Mouse (Mus musculus) adrenal gland, postnatal 4 days (tissue): Measurements from ENCODE around the gene Angel1. TPM values are rescaled to one million over a fixed set of nuclear protein-coding genes. Genes with fewer than 3 reads are reported as not detected.
A peak's percentile ranks its signal among the peaks of the same experiment; 100 is the strongest.

Source experiments
- DNase-seq, 2 experiments: peaks; one replicate each; pipeline ENCODE4 v3.0.0; 2021 to 2022; ENCODE audit warnings: low spot score in 2 of 2, mixed read lengths in 2 of 2
- total RNA-seq, 2 experiments: library from RNA; stranded (reverse); gene quantifications; 2 replicates each; pipeline ENCODE4 v1.2.3; 2021

Gene Angel1
- total RNA-seq, 2 experiments from 2014 or later = 4.4 to 4.6 TPM

DNA sequence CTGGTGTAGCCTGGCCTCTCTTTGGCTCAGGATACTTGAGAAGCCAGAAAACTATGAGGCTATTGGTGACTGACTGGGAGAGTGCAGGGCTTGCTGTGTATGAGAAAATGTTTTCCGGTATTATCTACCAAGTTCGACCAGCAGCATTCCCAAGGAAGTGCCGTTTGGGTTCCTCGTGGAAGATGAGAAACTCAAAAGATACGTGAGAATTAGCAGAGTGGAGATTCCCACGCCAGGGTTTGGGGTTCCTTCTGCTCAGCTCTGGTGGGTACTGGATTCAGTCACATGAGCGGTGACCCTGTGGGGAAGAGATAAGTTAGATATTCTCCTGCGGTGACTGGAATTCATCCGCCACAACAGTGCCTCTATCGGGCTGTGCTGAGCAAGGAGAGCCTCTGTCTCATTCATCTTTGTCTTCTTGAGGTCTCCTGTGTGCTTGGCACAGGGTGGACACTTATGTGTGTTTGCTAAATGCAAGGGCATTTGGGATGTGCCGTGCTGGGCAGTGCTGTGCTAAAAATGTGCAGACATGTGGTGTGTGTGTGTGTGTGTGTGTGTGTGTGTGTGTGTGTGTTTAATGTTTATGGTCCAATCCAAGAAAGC lies 45.6 kb downstream of the Angel1 start:
- no peak for DNase-seq

DNA sequence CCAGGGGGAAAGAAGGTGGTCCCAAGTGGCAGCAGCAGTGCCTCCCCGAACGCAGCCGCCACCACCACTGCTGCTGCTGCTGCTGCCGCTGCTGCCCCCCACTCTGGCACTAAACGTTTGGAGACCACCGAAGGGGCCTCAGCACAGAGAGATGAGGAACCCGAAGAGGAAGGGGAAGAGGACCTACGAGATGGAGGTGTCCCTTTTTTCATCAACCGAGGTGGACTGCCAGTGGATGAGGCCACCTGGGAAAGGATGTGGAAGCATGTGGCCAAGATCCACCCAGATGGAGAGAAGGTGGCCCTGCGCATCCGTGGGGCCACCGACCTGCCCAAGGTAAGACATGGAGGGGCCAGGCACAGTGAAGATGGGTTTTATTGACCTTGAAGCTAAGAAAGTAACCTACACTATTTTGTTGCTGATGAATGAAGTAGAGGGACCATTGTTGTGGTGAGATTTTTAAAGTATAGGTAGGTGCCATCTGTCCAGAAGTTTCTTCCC lies 46.2 kb downstream of the Angel1 start:
- DNase-seq = no peak

DNA sequence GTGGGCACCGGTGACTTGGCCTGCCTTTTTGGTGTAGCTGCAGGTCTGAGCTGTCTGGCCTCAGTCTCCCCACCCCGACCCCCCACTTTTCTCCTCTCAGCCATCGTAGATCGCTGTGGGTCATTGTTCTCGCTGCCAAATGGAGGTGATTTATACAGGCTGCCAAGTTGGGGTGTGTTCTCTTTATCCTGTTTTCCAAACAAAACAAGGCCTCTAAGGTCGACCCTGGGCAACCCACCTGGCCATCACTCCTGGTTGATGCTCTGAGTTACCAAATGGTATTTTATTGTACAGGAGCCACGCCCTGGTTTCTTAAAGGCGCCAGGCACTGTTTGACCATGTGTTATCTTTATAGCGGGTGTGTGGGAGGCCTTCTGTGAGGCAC lies 46.7 kb downstream of the Angel1 start:
- DNase-seq = no peak

GRCm38 (mm10) chr12:86678591-86679545 lies 47.4 kb downstream of the Angel1 start, which contains the start of gene Vash1:
Gene Vash1 (plus strand): TSS chr12:86678700.
- DNase-seq = peak; percentile 32 to 38

DNA sequence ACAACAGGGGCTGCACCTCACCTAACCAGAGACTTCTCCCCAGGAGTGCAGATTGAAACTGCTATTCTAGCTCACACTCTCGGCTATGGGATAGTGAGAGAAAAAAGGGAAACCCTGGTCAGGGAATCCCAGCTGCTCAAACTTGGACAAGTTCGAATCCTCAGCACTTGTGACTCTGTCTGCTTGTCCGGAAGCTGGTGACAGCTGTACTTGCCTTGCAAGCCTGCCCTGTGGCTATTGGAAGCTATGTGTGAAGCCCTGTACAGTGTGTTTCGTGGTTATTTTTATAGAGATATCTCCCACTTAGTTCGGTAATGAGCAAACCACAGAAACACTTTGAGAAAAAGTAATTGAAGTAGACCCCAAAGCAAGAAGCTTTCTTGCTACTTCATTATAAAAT lies 53.8 kb downstream of the Angel1 start:
- no peak for DNase-seq

DNA sequence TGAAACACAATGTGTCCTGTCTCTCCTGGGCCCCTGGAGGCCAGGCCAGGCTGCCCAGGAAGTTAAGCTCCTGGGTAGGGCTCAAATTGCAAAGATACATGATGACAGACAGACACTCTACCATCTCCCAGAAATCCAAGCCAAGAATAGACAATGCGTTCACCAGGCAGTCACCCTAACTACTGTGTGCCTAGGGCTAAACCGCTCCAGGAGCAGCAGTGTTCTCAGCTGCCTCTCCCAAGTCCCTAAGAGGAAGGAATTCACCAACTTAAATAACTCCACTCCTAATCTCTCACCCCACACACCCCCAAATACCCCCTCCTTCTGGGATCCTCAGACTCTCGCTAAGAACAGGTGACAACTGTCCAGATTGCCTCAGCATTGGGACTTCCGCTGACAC lies 54.2 kb downstream of the Angel1 start:
- DNase-seq = no peak

DNA sequence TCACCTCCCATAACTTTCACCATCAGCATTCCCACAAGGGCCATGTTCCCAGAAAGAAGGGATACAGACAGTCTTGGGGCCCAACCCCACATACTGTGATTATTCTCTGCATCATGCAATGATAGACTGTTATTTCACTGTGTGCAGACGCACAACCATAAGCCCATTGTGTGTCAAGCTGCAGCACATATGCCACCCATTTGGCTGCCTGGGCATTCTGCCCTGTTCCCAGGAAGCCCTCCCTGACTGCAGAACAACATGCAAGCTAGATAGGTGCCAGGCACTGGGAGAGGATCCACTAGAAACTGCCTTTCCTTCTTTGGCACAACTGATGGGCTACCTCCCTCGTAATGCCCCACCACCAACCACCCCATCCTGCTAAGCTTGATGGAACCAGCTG lies 57.9 kb downstream of the Angel1 start:
- DNase-seq = no peak

- DNase-seq = no peak
These were observed 60.6 kb downstream of the Angel1 start for GRCm38 (mm10) chr12:86665656-86666055.

DNA sequence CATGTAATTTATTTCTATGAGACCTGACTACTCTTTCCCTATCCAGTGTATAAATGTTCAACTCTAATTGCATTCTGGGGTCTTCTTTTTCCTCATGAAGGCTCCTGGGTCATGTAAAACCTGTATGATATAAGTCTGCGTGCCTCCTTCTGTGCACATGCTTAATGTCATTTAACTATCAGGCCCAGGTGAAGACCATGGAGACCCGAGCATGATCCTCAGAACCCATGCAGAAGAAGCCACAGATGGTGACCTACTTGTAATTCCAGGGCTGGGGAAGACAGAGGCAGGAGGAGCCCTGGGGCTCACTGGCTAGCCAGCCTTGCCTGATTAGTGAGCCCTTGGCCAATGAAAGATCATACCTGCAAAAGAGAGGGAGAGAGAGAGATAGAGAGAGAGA lies 65.8 kb downstream of the Angel1 start:
- no peak for DNase-seq

- no peak for DNase-seq
These were observed 66.8 kb downstream of the Angel1 start for GRCm38 (mm10) chr12:86659447-86659968.

- peak; percentile 21 to 47 for DNase-seq
These were observed 73.7 kb downstream of the Angel1 start for GRCm38 (mm10) chr12:86652570-86653041.

DNA sequence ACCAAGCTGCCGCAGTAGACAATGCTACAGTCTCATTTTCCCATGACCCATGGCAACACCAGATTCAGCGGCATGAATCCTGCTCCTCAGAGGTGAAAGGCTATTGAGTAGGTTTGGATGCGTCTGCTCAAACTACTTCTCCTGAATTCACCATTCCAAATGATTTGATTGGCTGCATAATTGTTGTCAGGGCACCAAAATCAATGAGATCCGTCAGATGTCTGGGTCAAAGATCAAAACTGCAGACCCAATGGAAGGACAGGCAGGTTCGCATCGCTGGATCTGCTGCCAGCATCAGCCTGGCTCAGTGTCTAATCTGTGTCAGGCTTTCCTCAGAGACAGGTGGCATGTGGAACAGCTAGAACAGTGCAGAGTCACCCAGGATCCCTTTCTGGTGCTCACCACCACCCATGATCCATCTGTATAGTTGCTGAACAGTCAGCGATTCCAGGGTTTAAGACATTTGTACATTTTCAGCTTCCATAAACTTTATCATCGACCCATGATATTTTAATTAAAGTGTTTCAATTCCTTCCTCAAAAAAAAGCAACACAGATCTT lies 74.9 kb downstream of the Angel1 start:
- no peak for DNase-seq

Other genes with a start within 250 kb of the Angel1 start
- gene Vash1, start 47.8 kb downstream of the Angel1 start, total RNA-seq = 10 to 100 TPM; 22.0 to 24.4 TPM
- gene Lrrc74a, start 7.9 kb upstream of the Angel1 start, total RNA-seq = not detected
- gene Irf2bpl, start 158.3 kb upstream of the Angel1 start, total RNA-seq = 10 to 100 TPM; 78.0 to 81.7 TPM
- gene Cipc, start 220.6 kb upstream of the Angel1 start, total RNA-seq = 10 to 100 TPM; 21.7 to 23.5 TPM